Mouse (Mus musculus) spleen, embryonic (tissue): ENCODE measurements around the gene Prss22.
"Not testable (repeated sequence)": the region's sequence is repeated elsewhere in the genome, so short reads cannot be mapped to it uniquely, and the experiment has no call there.

Experiments
- CTCF ChIA-PET: fragments of 350-600 bp; sonication (Branson Sonifier 250); formaldehyde crosslinking; loops from one replicate; lab custom pipeline; 2022; lab: Charles Lee

Prss22 gene

DNA sequence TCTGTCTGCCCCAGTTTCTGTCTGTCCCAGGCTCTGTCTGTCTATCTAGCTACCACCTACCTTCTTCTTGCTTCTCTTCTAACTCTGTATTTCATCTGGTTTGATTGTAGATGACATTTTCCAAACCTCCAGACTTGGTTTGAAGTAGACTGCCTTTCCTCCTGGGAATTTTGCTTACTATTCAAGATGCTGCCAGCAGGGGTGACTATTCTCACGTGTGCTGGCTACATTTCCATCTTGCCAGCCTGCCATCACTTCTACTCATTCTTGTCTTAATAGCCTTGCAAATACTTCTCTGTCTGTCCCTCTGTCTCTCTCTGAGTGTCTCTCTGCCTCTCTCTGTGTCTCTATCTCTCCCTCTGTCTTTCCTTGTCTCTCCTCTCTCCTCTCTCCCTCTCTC is 2.5 kb downstream of the Prss22 start:
- CTCF ChIA-PET: no interaction called here

DNA sequence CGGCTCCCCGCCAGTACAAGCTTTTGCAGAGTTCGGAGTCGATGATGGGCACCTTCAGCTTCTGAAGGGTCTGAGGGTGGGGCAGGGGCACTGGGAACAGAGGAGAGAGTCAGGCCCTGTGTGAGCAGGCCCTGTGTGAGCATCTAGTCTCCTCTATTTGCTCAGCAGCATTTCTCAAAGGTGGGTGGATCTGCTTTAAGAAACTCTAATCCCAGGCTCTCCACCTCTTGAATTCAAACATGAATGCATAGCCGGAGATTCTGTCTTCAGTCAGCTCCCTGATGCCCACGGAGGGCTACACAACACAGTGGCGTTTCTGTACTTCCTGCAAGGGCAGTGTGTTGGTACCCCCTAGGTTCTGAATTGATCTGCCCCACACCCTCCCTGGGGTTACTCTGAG is 3.2 kb downstream of the Prss22 start:
- CTCF ChIA-PET: interaction anchor here (1.0 kb wide), 1 partner anchor 14 kb away, joined by 3 read pairs; no protein-coding TSS in a partner anchor

DNA sequence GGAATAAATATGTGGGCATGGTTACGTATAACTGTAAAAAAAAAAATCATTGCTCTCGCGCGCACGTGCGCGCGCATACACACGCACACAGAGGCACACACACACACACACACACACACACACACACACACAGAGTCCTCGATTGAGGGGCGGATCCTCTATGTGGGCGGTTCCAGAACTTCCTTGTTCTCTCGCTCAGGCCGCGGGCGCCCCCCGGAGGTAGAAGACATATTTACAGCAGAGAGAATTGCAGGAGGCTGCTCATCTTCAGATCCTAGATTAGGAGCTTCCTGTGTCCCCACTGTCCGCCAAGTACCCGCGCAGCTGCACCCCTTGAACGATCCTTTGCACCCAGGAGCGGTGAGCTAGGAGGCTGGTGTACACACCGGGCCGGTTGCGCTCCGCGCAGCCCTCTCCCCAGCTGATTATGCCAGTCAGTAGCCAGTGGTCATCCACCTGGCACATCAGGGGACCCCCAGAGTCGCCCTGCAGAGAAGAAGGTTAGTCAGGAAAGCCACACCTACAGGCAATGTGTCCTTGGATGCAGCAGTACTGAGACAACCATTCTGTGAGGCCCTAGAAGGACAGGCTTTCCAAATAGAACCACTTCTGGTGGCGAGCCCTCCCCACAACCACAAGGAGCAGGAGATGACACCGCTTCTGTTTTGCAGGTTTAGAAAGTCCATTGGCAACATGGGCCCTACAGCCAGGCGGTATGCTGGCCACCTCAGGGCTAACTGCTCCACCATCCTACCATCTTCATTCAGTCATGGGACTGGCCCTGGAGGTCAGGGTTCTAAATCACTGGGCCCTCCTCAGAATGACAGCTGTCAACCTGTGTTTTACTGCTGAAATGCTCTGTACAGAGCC is 4.1 kb downstream of the Prss22 start:
- CTCF ChIA-PET: interaction anchor here (0.7 to 1.0 kb wide), 2 partner anchors 15 to 259 kb away, joined by 3 read pairs; no protein-coding TSS in a partner anchor

GRCm38 (mm10) chr17:23992789-23993553 is 4.9 kb downstream of the Prss22 start:
- CTCF ChIA-PET: no interaction called here

DNA sequence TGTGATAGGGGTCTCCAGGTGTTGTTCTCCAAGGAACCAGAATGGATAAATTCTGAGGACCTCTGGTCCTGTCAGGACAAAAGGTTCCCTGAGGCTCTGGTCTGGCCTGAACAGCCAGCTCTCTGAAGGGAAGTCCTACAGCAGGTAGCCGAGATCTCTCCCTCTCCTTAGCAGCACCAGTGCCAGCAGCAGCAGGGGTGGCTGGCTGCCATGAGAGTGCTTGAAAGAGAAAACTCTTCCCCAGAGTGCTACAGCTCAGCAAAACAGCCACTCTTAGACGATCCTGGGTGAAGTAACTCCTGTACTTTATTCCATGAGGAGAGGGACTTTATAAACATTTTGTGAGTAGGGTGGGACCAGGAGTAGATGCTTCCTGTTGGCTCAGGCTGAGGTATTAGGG is 8.1 kb downstream of the Prss22 start:
- CTCF ChIA-PET: no interaction called here

- CTCF ChIA-PET: no interaction called here
Observed at GRCm38 (mm10) chr17:23984989-23985388, 12.9 kb downstream of the Prss22 start.

DNA sequence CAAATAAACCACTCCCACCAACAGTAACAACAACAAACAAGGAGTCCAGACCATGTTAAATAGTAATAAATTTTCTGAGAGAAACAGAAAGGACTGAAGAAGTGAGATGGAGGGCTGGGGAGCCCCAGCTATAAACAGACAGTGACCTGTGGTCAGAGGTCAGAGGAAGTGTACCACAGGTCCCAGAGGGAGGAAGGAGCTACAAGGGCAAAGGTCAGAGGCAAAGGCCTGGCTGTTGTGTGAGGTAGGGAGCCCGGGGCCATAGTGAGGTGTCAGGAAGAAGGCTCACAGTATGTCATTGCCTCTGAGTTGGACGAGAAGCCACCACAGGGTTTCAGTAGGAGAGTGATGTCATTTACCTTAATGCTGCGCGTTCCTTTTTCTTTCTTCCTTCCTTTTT is 15.0 kb downstream of the Prss22 start:
- CTCF ChIA-PET: no interaction called here

- CTCF ChIA-PET: no interaction called here
Observed at GRCm38 (mm10) chr17:23980297-23980909, 17.5 kb downstream of the Prss22 start, which contains the start of gene Prss30. Prss30 (minus strand) TSS chr17:23980566.

- CTCF ChIA-PET: no interaction called here
Observed at GRCm38 (mm10) chr17:23979471-23979870, 18.4 kb downstream of the Prss22 start.

DNA sequence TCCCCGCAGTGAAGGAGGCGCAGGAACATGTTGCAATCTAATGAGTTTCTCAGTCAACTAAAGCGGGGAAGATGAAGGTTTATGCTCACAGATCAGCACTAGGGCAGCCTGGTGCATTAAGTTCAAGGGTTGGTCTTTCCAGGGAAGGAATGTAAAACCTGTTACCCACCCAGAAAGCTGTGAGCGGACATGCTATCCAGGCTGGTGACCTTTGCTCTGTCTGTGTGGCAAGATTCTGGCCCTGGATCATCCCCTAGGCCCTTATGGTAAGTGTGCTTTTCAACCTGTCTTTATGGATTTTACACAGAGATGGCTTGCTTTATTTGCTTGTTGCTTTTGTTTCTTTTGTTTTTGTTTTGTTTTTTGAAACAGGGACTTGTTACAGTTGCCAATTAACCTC is 21.2 kb downstream of the Prss22 start:
- CTCF ChIA-PET: no interaction called here

DNA sequence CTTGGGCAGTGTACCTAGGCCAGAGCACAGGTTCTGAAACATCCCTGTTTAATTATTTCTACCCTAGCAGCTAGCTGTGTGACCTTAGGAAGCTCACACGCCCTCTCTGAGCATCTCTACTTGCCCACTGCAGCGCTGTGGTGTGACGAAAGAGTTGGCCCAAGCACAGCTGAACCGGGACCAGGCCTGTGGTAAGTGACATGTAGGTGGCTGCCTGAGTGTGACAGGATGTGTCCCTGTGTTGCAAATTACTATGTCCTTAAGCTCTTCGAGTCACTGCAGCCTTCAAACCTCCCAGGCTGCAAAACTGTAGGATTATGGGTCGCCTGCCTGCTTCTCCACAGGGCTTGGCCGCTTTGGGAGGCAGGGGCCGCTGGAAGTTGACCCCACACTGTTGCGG is 26.6 kb downstream of the Prss22 start:
- CTCF ChIA-PET: no interaction called here

GRCm38 (mm10) chr17:23969231-23969630 is 28.7 kb downstream of the Prss22 start:
- CTCF ChIA-PET: no interaction called here

DNA sequence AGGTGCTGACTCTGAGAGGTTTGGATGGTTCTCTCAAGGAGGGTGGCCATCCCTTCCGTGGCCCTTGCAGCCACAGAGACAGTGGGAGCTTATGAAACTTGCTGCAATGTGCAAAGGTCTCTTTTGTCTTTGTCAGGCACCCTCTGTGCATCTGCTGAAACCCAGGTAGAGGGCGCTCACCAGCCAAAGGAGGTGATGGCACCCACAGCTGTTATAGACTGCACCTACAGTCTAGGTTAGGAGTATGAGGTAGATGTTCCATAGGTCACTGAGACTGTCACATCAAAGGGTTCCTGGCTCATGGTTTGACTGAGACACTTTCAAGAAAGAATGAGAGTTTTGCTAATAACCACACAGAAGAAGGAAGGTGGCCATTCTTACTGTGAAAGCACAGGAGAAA is 29.1 kb downstream of the Prss22 start:
- CTCF ChIA-PET: no interaction called here

- CTCF ChIA-PET: no interaction called here
Observed at GRCm38 (mm10) chr17:23966658-23967401, 31.1 kb downstream of the Prss22 start.

DNA sequence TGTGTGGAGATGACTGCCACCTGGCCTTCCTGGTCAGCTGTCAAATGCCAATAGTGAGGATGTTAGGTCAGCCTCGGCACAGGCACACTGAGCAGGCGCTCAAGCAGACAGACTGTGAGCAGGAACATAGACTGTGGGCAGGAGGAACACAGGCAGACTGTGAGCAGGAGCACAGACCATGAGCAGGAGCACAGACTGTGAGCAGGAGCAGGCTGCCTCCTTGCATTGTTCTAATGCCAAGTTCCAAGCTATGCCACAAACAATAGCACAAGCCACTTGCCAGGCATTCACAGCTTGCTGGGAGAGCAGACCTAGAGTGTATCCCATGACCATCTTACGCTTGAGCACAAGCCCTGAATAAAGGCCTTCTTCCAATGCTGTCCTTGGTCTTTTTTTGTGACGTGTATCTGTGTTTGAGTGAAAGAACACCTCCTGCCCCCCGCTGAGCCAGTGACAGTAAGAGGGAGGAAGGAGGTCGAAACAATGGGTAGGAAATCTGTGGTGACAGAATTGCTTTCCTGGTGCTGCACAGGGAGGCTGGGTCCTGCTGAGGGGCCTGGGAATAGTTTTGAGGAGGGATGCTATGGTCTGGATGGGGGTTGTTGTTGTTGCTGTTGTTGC is 32.0 kb downstream of the Prss22 start:
- CTCF ChIA-PET: no interaction called here

- CTCF ChIA-PET: interaction anchor here (0.6 kb wide), 1 partner anchor 119 kb away, joined by 4 read pairs; no protein-coding TSS in a partner anchor
Observed at GRCm38 (mm10) chr17:23961573-23962122, 36.3 kb downstream of the Prss22 start.

- CTCF ChIA-PET: interaction anchor here (1.1 kb wide), 1 partner anchor 124 kb away, joined by 3 read pairs; the partner anchor contains the start of gene Prss33
Observed at GRCm38 (mm10) chr17:23960084-23960738, 37.7 kb downstream of the Prss22 start.

- CTCF ChIA-PET: no interaction called here
Observed at GRCm38 (mm10) chr17:23955174-23955573, 42.7 kb downstream of the Prss22 start, which contains the start of gene Sbpl. Sbpl (minus strand) TSS chr17:23955274.

DNA sequence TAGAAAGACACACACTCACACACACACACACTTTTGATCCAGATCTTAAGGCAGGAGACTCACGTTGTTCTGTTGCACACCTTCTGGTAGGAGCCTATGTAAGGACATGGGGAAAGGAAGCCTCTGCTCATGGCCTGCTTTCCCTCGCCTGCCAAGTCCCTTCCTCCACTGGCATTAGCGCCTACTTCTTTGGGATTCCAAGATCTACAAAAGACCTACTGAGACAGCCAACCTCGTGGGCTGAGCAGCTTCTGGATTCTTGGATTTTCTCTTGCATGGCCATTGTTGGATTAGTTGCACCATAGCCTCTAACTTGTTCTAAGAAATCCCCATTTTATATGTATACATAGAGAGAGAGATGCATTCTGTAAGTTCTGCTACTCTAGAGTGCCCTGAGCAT is 47.1 kb downstream of the Prss22 start:
- CTCF ChIA-PET: not testable (repeated sequence)

- CTCF ChIA-PET: interaction anchor here (0.9 kb wide), 1 partner anchor 54 kb away, joined by 3 read pairs; no protein-coding TSS in a partner anchor
Observed at GRCm38 (mm10) chr17:23949068-23949467, 48.8 kb downstream of the Prss22 start.
